Comparison of ENCODE assay signal across 13 mouse cellular contexts in the genomic region with DNA sequence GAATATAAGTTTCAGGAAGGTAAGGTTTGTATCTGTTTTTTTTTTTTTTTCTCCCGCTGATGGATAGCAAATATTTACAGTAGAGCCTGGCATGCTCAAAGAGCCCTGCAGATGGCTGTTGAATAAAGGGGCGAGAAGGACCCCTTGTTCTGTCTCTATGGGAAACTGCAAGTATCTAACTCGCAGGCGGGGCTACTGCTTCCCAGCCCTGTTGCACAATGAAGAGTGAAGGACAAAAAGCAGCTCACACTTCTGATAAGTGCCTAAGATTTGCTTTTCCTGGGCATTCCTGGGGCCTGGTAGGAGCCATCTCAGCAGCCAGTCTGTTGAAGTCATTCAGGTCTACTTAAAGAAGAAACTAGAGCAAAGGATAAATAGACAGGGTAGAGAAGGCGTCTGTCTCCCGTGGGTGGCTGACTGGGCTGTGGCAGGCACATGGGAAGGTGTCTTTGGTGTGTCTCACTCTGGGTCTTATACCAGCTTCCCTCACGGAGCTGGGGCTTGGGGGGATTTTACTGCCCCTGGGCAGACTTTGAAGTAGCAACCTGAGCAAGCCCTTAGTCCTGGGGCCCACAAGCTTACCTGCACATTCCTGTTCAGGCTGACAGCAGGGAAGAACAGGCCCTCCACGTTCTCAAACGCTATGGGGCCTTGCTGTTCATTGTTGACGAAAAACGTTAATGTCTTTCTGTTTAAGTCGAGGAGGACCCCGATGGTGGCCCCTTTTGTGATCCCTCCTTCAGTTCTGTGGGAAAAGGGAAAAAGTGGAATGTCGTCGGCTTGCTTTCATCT. TPM values are rescaled to one million over a fixed set of nuclear protein-coding genes. Genes with fewer than 3 reads are reported as not detected.
DNase-seq lines count a peak whose midpoint lies in the region; ATAC-seq and TF ChIP-seq lines count a peak whose summit lies in the region.
"Had no signal": no experiment of that assay in that cellular context is flagged by ENCODE, and none has a peak within 500 bp of the region (broad histone marks: within the 10 kb centered on the region; RNA-seq: fewer than 3 reads in every experiment).

No protein-coding gene starts in this region.

- H3K27ac ChIP-seq in heart, postnatal 0 days (ENCODE audit: low read depth), result 0 out of 2 replicates have a peak overlapping the region, but pooled peaks have one; percentile 24
- no peak overlapping the region for H3K27ac ChIP-seq in forebrain, embryonic 11.5 days (ENCODE audit: low read depth, low read length)
- no peak overlapping the region for H3K27ac ChIP-seq in forebrain, postnatal 0 days (ENCODE audit: low read depth, low read length)
- H3K27ac ChIP-seq in midbrain, embryonic 14.5 days (replicated peaks; ENCODE audit: low read depth, low read length), result peak overlapping the region; percentile 76
- H3K27ac ChIP-seq: gastrocnemius, adult 2 months had no signal

- 62% methylated on average over 15 of the region's 15 CpGs for WGBS in heart, postnatal 0 days
- WGBS in forebrain, embryonic 11.5 days, result 49% methylated on average over 15 of the region's 15 CpGs
- WGBS in forebrain, postnatal 0 days, result 30% methylated on average over 15 of the region's 15 CpGs
- WGBS in midbrain, embryonic 14.5 days, result 27% methylated on average over 15 of the region's 15 CpGs

- H3K27me3 ChIP-seq in heart, postnatal 0 days (ENCODE audit: control insufficient read depth, insufficient read depth, low read length), result no peaks in the 10 kb centered on the region
- no peaks in the 10 kb centered on the region for H3K27me3 ChIP-seq in forebrain, embryonic 11.5 days (ENCODE audit: control insufficient read depth, insufficient read depth, low read length)
- H3K27me3 ChIP-seq in forebrain, postnatal 0 days (ENCODE audit: insufficient read depth, low read length), result no peaks in the 10 kb centered on the region
- no peaks in the 10 kb centered on the region for H3K27me3 ChIP-seq in midbrain, embryonic 14.5 days (ENCODE audit: control insufficient read depth, insufficient read depth, low read length)

- H3K9ac ChIP-seq in heart, postnatal 0 days (replicated peaks; ENCODE audit: low read depth, low read length), result no peak overlapping the region
- 0 out of 2 replicates have a peak overlapping the region, but pooled peaks have one; percentile 13 for H3K9ac ChIP-seq in forebrain, embryonic 11.5 days (ENCODE audit: low read length)
- H3K9ac ChIP-seq in forebrain, postnatal 0 days, result no peak overlapping the region
- H3K9ac ChIP-seq in midbrain, embryonic 14.5 days (replicated peaks; ENCODE audit: low read length), result no peak overlapping the region

- no peak overlapping the region for H3K4me3 ChIP-seq in heart, postnatal 0 days (ENCODE audit: low read depth, low read length)
- no peak overlapping the region for H3K4me3 ChIP-seq in forebrain, embryonic 11.5 days (ENCODE audit: low read depth, low read length)
- H3K4me3 ChIP-seq in forebrain, postnatal 0 days (ENCODE audit: low read depth, low read length), result no peak overlapping the region
- H3K4me3 ChIP-seq in midbrain, embryonic 14.5 days (replicated peaks; ENCODE audit: low read depth, low read length), result no peak overlapping the region
- H3K4me3 ChIP-seq: gastrocnemius, adult 2 months; myocyte had no signal

- no peaks in the 10 kb centered on the region for H3K9me3 ChIP-seq in heart, postnatal 0 days (replicated peaks; ENCODE audit: control insufficient read depth, low read length)
- H3K9me3 ChIP-seq in forebrain, embryonic 11.5 days (ENCODE audit: control insufficient read depth, low read length), result no peaks in the 10 kb centered on the region
- H3K9me3 ChIP-seq in forebrain, postnatal 0 days (ENCODE audit: low read length), result no peaks in the 10 kb centered on the region
- H3K9me3 ChIP-seq in midbrain, embryonic 14.5 days (ENCODE audit: control insufficient read depth, low read length), result no peaks in the 10 kb centered on the region

- intact Hi-C loops in heart, postnatal 36 days (cut with DNase I), result no loop called here

- no peak for DNase-seq in heart, postnatal 0 days (ENCODE audit: low spot score)
- no peak for DNase-seq in heart, postnatal 36 days
- DNase-seq in forebrain, embryonic 11.5 days (ENCODE audit: low spot score), result peak; percentile 32
- no peak for DNase-seq in forebrain, postnatal 0 days
- peak; percentile 59 for DNase-seq in midbrain, embryonic 14.5 days
- DNase-seq in adrenal gland, adult (ENCODE audit: inconsistent age in 2 of 2, low spot score in 1 of 2), result no peak
- no peak for DNase-seq in kidney, postnatal 4 days
- DNase-seq: adrenal gland, postnatal 36 days; cerebellum, adult 8-10 months; gastrocnemius, adult 2 months; thymus, postnatal 14 days had no signal

- no peak for TF ChIP-seq EP300 in heart, postnatal 0 days (IDR thresholded peaks at IDR 0.05; ENCODE audit: low read depth)

- no peak for TF ChIP-seq CTCF in heart, postnatal 0 days (IDR thresholded peaks at IDR 0.05; ENCODE audit: low read depth)
- no peak for TF ChIP-seq CTCF in forebrain, postnatal 0 days (IDR thresholded peaks at IDR 0.05; ENCODE audit: low read depth)

- no peak for ATAC-seq in heart, postnatal 0 days (ENCODE audit: insufficient read depth, low read depth)
- 0 out of 2 replicates have a peak, but pooled peaks have one; percentile 46 for ATAC-seq in forebrain, embryonic 11.5 days (replicated peaks; ENCODE audit: low FRiP score)
- peak; percentile 40; the same call in 1 of the 2 replicates for ATAC-seq in forebrain, postnatal 0 days
- 0 out of 2 replicates have a peak, but pooled peaks have one; percentile 40 for ATAC-seq in midbrain, embryonic 14.5 days (ENCODE audit: low FRiP score, low TSS enrichment)
- ATAC-seq: intestine, embryonic 16.5 days had no signal

- peaks cover 11% of the 10 kb centered on the region for H3K4me1 ChIP-seq in heart, postnatal 0 days (ENCODE audit: control insufficient read depth, insufficient read depth)
- peaks cover 6% of the 10 kb centered on the region; the same call in 1 of the 2 replicates for H3K4me1 ChIP-seq in forebrain, embryonic 11.5 days (replicated peaks; ENCODE audit: control insufficient read depth, insufficient read depth, low read length)
- H3K4me1 ChIP-seq in forebrain, postnatal 0 days (ENCODE audit: insufficient read depth), result 0 out of 2 replicates have a peak, but pooled peaks cover 3% of the 10 kb centered on the region
- H3K4me1 ChIP-seq in midbrain, embryonic 14.5 days (ENCODE audit: control insufficient read depth, insufficient read depth, low read length), result peaks cover 32% of the 10 kb centered on the region

- H3K4me2 ChIP-seq in heart, postnatal 0 days (ENCODE audit: low read depth, low read length), result no peak overlapping the region
- no peak overlapping the region for H3K4me2 ChIP-seq in forebrain, embryonic 11.5 days (ENCODE audit: low read depth, low read length, severe bottlenecking)
- H3K4me2 ChIP-seq in forebrain, postnatal 0 days (ENCODE audit: low read depth), result no peak overlapping the region
- no peak overlapping the region for H3K4me2 ChIP-seq in midbrain, embryonic 14.5 days (ENCODE audit: low read length)

- no peaks in the 10 kb centered on the region for H3K36me3 ChIP-seq in heart, postnatal 0 days (replicated peaks; ENCODE audit: control insufficient read depth, insufficient read depth, low read length)
- no peaks in the 10 kb centered on the region for H3K36me3 ChIP-seq in forebrain, embryonic 11.5 days (ENCODE audit: control insufficient read depth, insufficient read depth, low read length)
- H3K36me3 ChIP-seq in forebrain, postnatal 0 days (ENCODE audit: insufficient read depth), result peaks cover 10% of the 10 kb centered on the region; the same call in 1 of the 2 replicates
- 0 out of 2 replicates have a peak, but pooled peaks cover 3% of the 10 kb centered on the region for H3K36me3 ChIP-seq in midbrain, embryonic 14.5 days (ENCODE audit: control insufficient read depth, insufficient read depth, low read length)

RNA-seq across cellular contexts. Expression of a gene that starts 16.6 kb away (rescaled TPM):
- 43.2 and 58.9 TPM in 2 replicates for total RNA-seq in heart, postnatal 0 days (2014; rRNA removed; ENCODE audit: low replicate concordance)
- polyA plus RNA-seq in heart, postnatal 0 days (2015; fragmentation: Nextera tagmentation; extraction: Ambion mirVana), result 28.5 and 31.6 TPM in 2 replicates
- 1 to 10 TPM; 4.1 to 7.1 TPM for total RNA-seq in heart, postnatal 36 days (2021)
- polyA plus RNA-seq in forebrain, embryonic 11.5 days (2014; fragmentation: Nextera tagmentation; extraction: Ambion mirVana), result 5.9 and 6.3 TPM in 2 replicates
- total RNA-seq in forebrain, postnatal 0 days (2014; rRNA removed), result 5.7 and 8.2 TPM in 2 replicates
- 5.6 and 6.3 TPM in 2 replicates for polyA plus RNA-seq in forebrain, postnatal 0 days (2015; fragmentation: Nextera tagmentation; extraction: Ambion mirVana)
- polyA plus RNA-seq in midbrain, embryonic 14.5 days (2014; fragmentation: Nextera tagmentation; extraction: Ambion mirVana), result 5.2 and 6.1 TPM in 2 replicates

Comparison
In these comparisons a context has a peak if more than half of its experiments do, and no peak if none do; other contexts are left out.
1. DNase-seq: peak in forebrain, embryonic 11.5 days (single experiment) and midbrain, embryonic 14.5 days (single experiment); none in heart, postnatal 0 days (single experiment), heart, postnatal 36 days (0 of 2), forebrain, postnatal 0 days (single experiment), adrenal gland, adult (0 of 2) and kidney, postnatal 4 days (0 of 2).
2. H3K27ac ChIP-seq: peak in heart, postnatal 0 days (single experiment) and midbrain, embryonic 14.5 days (single experiment); none in forebrain, embryonic 11.5 days (single experiment) and forebrain, postnatal 0 days (single experiment).